Mouse (Mus musculus) retina, embryonic 14.5 days (tissue): ENCODE measurements around the gene Ncoa3.

Experiments
- DNase-seq: peaks from one replicate; pipeline ENCODE4 v3.0.0-alpha.2; 2015; ENCODE audit warnings: low spot score

Gene Ncoa3

GRCm38 (mm10) chr2:166002429-166002828, 10.0 kb downstream of the Ncoa3 start:
- no peak for DNase-seq

- DNase-seq: no peak
These were observed 10.6 kb downstream of the Ncoa3 start for GRCm38 (mm10) chr2:166003004-166003403.

GRCm38 (mm10) chr2:166007046-166007445, 14.6 kb downstream of the Ncoa3 start:
- no peak for DNase-seq

GRCm38 (mm10) chr2:166008558-166009392, 16.3 kb downstream of the Ncoa3 start:
- no peak for DNase-seq

GRCm38 (mm10) chr2:166009393-166009947, 17.0 kb downstream of the Ncoa3 start:
- DNase-seq: no peak

GRCm38 (mm10) chr2:166010321-166010720, 17.9 kb downstream of the Ncoa3 start:
- DNase-seq: no peak

GRCm38 (mm10) chr2:166011422-166011821, 19.0 kb downstream of the Ncoa3 start:
- DNase-seq: no peak

- no peak for DNase-seq
These were observed 19.7 kb downstream of the Ncoa3 start for GRCm38 (mm10) chr2:166012145-166012544.

- DNase-seq: no peak
These were observed 26.3 kb downstream of the Ncoa3 start for GRCm38 (mm10) chr2:166018769-166019168.

- no peak for DNase-seq
These were observed 27.6 kb downstream of the Ncoa3 start for GRCm38 (mm10) chr2:166020026-166020425.

GRCm38 (mm10) chr2:166021073-166021610, 28.7 kb downstream of the Ncoa3 start:
- DNase-seq: peak; percentile 33

GRCm38 (mm10) chr2:166021642-166022041, 29.2 kb downstream of the Ncoa3 start:
- peak; percentile 71 for DNase-seq

GRCm38 (mm10) chr2:166022327-166022726, 29.9 kb downstream of the Ncoa3 start:
- no peak for DNase-seq

- DNase-seq: no peak
These were observed 31.6 kb downstream of the Ncoa3 start for GRCm38 (mm10) chr2:166024079-166024478.

- DNase-seq: no peak
These were observed 32.2 kb downstream of the Ncoa3 start for GRCm38 (mm10) chr2:166024621-166025020.

GRCm38 (mm10) chr2:166025943-166026342, 33.5 kb downstream of the Ncoa3 start:
- no peak for DNase-seq

- DNase-seq: no peak
These were observed 35.4 kb downstream of the Ncoa3 start for GRCm38 (mm10) chr2:166027834-166028233.

GRCm38 (mm10) chr2:166029232-166029631, 36.8 kb downstream of the Ncoa3 start:
- no peak for DNase-seq

GRCm38 (mm10) chr2:166030256-166030995, 38.0 kb downstream of the Ncoa3 start:
- DNase-seq: no peak

GRCm38 (mm10) chr2:166031120-166031929, 38.9 kb downstream of the Ncoa3 start:
- DNase-seq: peak; percentile 68

GRCm38 (mm10) chr2:166032628-166033027, 40.2 kb downstream of the Ncoa3 start:
- DNase-seq: no peak
